Mouse (Mus musculus) left cerebral cortex, adult 6 months (tissue): ENCODE results near the gene Capn9. TPM values are rescaled to one million over a fixed set of nuclear protein-coding genes. Genes with fewer than 3 reads are reported as not detected.

Experiments used
- long read RNA-seq, 2 experiments: library from polyadenylated mRNA; unstranded; transcript quantifications; one replicate each; pipeline ENCODE4 v2.0.0; 2019 to 2020
- polyA plus RNA-seq: library from polyadenylated mRNA; unstranded; fragments of <200 nt; fragmentation: Nextera tagmentation; gene quantifications from 2 replicates; pipeline ENCODE4 v1.2.3, GENCODE M21; 2021

The Capn9 gene
- 0.11 and 0.19 TPM in 2 replicates for polyA plus RNA-seq
- long read RNA-seq, experiment 1, result 0 reads
- long read RNA-seq, experiment 2, partial matches to known transcripts, result 1 of 1 reads
- long read RNA-seq, experiment 2, other reads (novel, unspliced or antisense), result 0 of 1 reads

GRCm38 (mm10) chr8:124575811-124576210 is at the start of gene Capn9:
Capn9 (plus strand) TSS chr8:124576111.

GRCm38 (mm10) chr8:124569593-124569992 is 6.3 kb upstream of the Capn9 start, which contains the start of gene Agt:
Agt (minus strand) TSS chr8:124569706.

GRCm38 (mm10) chr8:124663112-124663873 is 87.4 kb downstream of the Capn9 start, which contains the start of gene 2310022B05Rik:
2310022B05Rik (minus strand) TSS chr8:124663369.

Other genes starting within 250 kb of the Capn9 start
- 30.7 and 46.2 TPM in 2 replicates for gene Pgbd5, start 136.5 kb upstream of the Capn9 start, polyA plus RNA-seq
- 20.9 and 23.6 TPM in 2 replicates for gene Cog2, start 55.3 kb upstream of the Capn9 start, polyA plus RNA-seq
- gene Agt, start 6.4 kb upstream of the Capn9 start, polyA plus RNA-seq, result 8.5 and 15.3 TPM in 2 replicates
- gene 2310022B05Rik, start 87.3 kb downstream of the Capn9 start, polyA plus RNA-seq, result 10.1 and 23.4 TPM in 2 replicates
- gene Ttc13, start 145.9 kb downstream of the Capn9 start, polyA plus RNA-seq, result 11.5 and 11.7 TPM in 2 replicates
- 8.2 and 9.9 TPM in 2 replicates for gene Arv1, start 146.0 kb downstream of the Capn9 start, polyA plus RNA-seq
- 0.44 and 3.3 TPM in 2 replicates for gene Fam89a, start 175.7 kb downstream of the Capn9 start, polyA plus RNA-seq
- gene Trim67, start 217.0 kb downstream of the Capn9 start, polyA plus RNA-seq, result 0.38 and 0.77 TPM in 2 replicates